Mouse (Mus musculus) G1E (cell line): Measurements from ENCODE around the gene Herpud2.

ENCODE experiments used
- CTCF ChIP-seq: IDR thresholded peaks from 2 replicates; pipeline ENCODE4 v1.5.1; 2012; ENCODE audit warnings: low read depth, low read length, inconsistent platforms, mixed read lengths
- TAL1 ChIP-seq: conservative IDR thresholded peaks from 2 replicates; pipeline ENCODE4 v1.6.1; 2012; ENCODE audit warnings: low read depth, low read length, inconsistent platforms, mixed read lengths

GRCm38 (mm10) chr9:25153066-25153465 is 1.4 kb upstream of the Herpud2 start:
- TF ChIP-seq CTCF = no peak
- TF ChIP-seq TAL1 = no peak
